Mouse (Mus musculus) layer of hippocampus, adult 9-10 months (tissue): ENCODE measurements around the gene Stag3.

Experiments
- DNase-seq: peaks from one replicate; pipeline ENCODE4 v3.0.0; 2022; ENCODE audit warnings: low spot score

The Stag3 gene

DNA sequence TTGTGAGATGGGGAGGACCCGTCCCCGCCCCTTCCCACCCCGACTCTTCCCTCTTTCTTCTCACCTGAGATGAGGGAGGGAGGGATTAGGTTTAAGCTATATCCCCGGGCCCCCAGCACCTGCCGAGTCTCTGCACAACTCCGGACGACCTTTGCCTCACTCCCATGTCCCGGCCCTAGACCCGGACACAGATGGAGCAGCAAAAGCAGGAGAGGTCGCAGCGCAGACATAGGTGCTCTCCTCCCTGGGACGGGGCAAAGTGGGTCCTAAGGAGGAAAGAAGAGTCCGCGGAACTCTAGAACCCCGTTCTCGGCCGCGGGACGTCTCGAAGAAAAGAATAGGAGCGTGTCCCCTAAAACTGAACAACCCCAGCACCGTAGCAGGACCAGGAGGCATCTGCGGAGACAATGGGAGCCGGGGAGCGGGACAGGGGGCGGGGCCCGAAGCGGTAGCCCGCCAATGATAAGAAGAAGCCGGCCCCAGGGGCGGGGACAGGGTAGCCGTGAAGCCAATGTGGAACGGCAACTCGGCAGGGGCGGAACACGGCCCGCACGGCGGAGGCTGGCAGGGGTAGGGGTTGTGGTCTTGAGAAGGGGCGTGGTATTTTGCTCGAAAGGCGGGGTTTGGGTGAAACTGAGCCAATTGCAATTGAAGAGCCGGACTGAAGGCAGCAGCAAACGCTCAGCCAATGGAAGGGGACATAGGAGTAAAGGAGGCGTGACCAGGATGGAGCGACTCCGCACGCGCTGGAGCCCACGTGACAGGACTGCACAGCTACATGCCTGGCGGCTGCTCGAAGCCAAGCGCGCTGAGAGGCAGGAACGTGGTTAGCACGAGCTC, at the start of gene Stag3, which contains the start of the genes Gm43720 and Gpc2:
Gene Stag3, plus strand, starts transcription at position 656 of the 840 bp plus-strand sequence.
Gene Gm43720, minus strand, starts transcription at position 374 of the 840 bp plus-strand sequence.
Gene Gpc2, minus strand, starts transcription at position 421 of the 840 bp plus-strand sequence.
- DNase-seq = no peak

DNA sequence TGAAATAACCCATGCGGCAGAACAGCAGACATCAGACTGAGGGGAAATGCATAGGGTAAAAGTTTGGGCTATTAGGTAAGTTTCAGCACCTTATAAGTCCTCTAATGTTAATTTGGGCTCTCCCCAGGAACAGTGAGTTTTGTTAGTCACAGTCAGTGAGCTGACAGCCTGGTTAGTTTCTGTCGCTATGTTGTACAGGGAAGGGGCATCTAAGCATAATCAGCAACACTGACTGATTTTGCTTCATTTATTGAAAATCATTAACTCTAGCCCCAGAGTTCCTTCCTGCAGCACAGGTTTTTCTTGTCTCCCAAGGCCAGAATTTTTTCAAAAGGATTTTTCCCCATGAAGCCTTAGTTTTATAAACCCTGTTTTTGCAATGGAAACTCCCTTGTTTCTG, 46.3 kb upstream of the Stag3 start:
- DNase-seq = no peak

DNA sequence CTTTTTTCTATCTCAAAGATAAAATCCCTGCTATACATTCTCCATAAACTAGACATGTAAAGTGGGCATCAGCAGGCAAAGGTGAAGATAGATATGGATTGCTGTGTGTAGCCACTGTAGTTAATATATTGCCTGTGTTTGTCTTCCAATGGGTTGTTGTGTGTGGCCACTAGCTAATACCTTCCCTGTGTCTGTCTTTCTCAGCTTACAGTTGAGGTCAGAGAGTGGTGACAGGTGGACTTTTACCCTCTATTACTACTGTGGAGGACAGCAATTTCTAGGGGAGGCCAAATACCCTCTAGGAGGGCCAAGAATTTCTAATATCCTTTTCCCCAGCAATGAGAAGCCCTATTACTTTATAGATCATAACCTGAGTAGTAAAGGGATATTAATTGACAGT, 45.8 kb upstream of the Stag3 start:
- DNase-seq = no peak

DNA sequence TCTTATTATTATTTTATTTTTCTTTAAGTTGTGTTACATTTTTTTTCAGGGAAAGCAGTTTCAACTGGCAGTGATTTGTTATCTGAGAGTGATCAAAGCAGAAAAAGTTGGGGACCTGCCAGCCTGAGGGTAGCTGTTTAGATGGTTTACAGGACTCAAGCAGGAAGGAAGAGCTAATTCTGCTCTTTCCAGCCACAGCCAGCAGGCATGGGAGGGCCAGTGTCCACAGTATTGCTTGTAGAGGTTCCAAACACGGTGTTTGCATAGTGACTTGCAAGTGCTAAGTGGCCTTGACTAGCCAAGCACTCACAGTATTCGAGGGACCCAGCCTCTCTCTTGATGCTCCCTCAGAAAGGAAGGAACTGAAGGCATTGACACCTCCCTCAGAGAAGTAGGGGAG, 38.5 kb upstream of the Stag3 start:
- DNase-seq = no peak

DNA sequence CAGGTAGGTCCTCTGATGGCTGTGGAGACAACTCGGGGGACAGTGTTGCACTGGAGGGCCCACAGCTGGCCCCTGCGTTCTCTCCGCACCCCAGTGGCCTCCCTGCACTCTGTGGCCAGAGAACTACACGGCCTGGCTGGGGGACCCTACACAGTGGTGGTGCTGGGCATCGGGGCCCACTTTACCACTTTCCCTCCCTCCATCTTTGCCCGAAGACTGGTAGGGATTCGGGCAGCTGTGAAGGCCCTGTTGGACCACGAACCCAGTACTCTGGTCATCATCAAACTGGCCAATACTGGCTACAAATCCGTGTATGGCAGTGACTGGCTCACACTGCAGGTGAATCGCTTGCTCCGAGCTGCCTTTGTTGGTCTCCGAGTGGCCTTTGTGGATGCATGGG, 28.9 kb upstream of the Stag3 start:
- no peak for DNase-seq

DNA sequence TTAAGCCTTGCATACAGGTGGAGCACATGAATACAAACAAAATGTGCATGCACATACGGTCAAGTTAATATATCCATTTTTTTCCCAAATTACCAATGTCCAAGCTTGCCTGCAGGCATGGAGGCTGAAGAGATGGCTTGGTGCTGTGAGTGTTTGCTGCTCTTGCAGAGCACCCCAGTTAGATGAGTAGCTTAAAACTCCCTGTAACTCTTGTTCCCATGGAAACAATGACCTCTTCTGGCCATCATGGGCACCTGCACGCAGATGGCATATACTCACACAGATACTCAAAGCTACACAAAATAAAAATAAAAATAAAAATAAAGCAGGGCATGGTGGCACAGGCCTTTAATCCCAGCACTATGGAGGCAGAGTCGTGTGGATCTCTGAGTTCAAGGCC, 27.0 kb upstream of the Stag3 start:
- DNase-seq = no peak

DNA sequence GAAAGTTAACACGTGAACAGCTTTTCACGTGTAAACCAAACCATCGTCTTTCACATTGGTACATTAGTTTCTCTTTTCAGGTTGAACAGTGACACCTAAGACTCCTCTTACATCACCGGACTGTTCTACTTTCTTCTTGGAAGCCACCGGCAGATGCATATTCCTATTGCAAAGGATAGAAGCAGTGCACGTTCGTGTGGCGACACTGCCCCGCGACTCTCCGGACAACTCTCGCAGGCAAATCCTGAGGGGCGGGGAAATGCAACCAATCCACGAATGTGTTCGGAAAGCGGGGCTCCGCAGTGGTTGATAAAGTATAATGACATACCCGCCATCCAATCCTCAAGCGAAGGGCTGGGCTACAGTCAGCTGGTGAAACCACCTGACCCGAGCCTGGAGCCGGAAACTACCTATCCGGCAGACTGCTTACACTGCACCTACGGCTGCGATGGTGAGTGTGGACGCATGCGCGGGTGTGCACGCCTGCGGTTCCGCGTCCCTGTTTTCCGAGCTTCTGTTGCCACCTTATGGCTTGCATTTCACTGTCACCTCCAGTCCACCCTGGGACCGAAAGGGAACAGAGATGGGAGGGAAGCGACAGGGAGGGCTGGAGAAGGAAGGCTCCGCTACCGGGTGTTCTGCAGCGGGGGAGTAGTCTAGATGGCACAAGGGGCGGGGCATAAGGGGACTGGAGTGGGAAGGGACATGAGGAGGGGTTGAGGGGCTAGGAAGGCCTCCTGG, 24.5 kb upstream of the Stag3 start, which contains the start of gene Lamtor4:
Gene Lamtor4, plus strand, starts transcription at position 130 of the 741 bp plus-strand sequence.
- DNase-seq = peak; percentile 97

DNA sequence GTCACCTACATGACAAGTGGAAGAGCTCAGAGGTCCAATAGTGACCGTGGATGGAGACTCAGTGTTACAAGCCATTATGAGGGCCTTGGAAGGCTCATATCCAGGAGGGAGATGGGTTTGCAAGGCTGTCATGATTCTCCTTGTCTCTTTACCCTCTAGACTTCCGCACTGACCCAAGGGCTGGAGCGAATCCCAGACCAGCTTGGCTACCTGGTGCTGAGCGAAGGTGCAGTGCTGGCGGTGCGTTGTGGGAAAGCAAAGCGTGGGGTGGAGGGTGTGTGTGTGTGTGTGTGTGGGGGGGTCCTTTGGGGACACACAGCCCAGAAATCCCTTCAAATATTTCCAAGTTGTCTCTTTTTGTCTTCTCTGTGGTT, 24.0 kb upstream of the Stag3 start:
- no peak for DNase-seq

DNA sequence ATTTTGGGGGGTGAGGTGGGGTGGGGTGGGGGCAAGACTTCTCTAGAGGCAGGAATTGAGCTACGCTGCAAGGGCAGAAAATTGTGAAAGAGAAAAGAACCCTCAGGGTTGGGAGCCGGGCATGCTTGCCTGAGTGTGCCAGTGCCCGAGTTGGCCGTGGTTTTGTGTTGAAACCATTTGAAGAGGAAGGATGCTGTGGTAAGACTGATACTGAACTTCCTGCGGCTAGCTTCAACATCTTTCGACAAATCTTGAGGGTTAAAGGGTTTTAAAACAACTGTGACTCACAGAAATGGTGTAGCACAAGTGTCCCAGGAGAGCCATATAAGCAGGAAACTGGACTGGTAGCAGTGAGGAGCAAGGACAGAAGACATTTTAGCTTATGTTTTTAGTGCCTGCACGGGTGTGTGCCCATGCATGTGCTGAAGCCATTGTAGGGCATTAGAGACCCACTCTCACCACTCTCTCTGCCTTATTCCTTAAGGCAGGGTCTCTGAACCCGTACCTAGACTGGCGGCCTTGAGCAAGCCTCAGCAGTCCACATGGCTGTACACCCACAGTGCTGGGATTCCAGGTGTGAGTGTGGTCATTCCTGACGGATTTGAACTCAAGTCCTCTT, 23.0 kb upstream of the Stag3 start:
- no peak for DNase-seq

DNA sequence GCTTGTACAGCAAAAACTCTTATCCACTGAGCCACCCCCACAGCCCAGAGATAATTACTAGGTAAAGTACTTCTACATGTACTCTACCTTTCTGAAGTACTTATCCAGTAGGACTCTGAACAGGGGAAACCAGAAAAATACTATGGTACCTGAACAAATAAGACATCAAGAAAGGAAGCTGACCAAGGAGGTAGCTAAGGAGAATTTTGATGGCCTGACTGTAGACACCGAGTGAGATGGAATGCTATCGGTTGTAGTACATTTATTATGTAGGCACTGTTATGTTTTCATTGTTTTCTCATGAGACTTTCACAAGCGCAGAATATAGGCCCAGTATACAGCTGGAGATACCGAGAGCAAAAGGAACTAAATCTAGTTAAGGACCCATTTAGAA, 22.5 kb upstream of the Stag3 start:
- DNase-seq = no peak

DNA sequence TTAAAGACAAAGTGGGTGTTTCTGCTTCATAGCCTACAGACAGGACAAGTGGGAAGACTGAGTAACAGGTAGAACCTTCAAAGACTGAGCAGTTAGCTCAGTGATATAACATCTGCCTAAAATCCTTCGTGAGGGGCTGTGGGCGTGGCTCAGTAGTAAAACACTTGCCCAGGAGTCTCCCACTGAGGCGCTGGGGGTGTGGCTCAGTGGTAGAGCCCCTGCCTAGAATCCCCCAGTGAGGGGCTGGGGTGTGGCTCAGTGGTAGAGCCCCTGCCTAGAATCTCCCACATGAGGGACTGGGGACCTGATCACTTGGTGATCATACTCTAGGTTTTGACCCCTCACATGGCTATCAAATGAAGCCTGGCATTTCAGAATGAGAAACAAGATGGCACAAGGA, 22.0 kb upstream of the Stag3 start:
- no peak for DNase-seq

DNA sequence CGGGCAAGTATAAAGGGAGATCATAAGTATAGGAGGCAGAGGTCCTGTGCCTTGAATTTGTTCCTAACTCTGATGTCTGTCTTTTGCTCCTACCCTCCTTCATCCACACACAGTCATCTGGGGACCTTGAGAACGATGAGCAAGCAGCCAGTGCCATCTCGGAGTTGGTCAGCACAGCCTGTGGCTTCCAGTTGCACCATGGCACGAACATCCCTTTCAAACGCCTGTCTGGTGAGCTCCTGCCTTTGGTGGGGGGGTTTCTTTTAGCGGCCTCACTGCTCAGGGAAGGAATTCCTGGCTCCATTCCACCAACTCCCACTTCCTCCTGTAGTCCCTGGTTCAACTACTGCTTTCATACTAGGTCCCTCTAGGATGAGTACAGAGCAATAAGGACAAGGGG, 21.5 kb upstream of the Stag3 start:
- DNase-seq = no peak

DNA sequence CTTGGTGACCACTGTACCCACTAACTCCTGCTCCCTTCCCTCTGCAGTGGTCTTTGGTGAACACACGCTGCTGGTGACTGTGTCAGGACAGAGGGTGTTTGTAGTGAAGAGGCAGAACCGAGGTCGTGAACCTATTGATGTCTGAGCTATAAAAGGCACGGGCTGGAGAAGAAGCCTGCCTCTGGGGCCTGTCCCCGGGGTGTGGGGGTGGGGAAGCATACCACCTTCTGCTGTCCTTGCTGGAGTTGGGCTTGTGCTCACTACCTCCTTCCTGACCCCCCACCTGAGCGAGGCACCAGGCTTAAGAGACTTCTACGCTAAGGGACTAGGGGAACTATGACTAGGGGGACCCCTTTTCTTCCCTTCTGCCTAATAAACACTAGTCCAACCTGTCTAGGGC, 21.0 kb upstream of the Stag3 start:
- DNase-seq = no peak

DNA sequence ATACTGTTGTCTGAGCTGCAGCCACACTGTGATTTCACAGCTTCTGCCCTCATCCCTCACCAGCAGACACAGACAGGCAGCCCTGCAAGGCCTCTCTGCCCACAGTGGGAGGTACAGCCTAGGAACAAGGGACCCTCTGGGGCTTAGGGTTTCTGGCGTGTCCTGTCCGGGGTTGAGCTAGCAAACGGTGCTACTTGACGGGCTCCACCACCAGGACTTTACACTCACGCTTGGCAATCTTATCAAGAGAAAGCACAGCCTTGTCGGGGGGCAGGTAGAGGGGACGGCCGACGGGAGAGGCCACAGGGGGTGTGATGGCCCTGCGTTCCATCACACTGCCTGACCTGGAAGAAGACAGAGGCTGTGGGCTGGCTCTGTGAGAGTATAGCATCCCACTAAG, 20.0 kb upstream of the Stag3 start:
- no peak for DNase-seq

DNA sequence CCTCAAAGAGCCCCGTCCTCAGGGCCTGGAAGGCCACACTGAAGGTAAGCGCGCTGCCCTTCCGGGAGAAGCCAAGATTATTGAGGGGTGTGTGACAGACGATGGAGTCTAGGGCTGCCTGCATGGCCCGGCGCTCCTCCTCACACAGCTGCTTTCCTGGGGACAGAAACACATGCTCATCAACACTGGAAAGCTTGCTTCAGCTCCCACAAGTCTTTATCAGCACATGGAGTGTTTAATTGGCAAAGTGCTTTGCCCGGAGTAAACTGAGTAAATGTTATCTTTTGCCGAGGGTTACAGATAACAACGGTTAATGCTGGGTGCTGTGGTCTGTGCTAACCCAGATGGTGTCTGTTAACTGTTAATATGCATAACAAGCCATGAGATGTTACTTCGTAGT, 19.2 kb upstream of the Stag3 start:
- DNase-seq = no peak

DNA sequence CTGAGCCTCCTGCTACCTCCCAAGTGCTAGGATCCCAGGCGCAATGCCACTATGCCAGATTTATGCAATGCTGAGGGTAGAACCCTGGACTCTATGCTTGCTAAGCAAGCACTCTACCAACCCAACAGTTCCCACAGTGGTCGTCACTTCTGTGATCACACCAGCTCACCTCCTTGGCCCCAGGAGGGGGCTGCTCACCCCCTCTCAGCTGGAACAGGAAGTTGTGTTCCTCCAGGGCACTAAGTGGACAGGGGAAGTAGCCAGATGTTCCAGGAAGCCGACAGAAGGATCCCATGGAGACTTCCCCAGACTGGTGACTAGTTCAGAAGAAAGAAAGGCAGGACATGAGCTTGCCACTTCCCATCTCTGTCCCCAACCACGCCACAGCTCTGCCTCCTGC, 18.0 kb upstream of the Stag3 start:
- DNase-seq = no peak

DNA sequence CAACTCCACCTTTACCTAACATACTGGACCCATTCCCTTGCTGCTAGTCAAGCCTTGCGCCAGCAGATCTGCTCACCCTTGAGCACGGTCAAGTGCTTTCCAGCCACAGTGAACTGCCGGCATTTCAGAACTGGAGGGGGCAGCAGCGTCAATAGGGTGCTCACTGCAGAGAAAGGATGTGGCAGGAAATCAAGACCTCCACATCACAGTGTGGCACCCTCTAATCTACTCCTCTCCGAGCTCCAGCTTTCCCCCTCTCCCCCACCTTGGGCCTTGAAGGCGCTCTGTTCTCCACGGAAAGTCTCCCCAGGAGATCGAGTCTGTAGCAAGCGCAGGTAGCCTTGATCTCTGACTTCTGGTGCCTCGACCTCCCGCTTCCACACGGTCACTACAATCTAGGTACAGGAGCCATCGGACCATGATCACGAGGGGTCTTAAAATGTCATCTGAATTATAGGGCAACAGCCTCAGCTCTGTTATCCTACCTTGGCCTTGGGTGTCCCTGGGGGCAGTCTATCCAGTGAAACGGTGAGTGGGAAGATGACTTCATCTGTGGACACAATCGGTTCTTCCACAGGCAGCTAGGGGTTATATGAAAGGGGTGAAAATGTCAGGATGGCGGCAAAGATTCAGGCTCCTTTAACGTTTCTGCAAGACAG, 17.3 kb upstream of the Stag3 start:
- DNase-seq = no peak

DNA sequence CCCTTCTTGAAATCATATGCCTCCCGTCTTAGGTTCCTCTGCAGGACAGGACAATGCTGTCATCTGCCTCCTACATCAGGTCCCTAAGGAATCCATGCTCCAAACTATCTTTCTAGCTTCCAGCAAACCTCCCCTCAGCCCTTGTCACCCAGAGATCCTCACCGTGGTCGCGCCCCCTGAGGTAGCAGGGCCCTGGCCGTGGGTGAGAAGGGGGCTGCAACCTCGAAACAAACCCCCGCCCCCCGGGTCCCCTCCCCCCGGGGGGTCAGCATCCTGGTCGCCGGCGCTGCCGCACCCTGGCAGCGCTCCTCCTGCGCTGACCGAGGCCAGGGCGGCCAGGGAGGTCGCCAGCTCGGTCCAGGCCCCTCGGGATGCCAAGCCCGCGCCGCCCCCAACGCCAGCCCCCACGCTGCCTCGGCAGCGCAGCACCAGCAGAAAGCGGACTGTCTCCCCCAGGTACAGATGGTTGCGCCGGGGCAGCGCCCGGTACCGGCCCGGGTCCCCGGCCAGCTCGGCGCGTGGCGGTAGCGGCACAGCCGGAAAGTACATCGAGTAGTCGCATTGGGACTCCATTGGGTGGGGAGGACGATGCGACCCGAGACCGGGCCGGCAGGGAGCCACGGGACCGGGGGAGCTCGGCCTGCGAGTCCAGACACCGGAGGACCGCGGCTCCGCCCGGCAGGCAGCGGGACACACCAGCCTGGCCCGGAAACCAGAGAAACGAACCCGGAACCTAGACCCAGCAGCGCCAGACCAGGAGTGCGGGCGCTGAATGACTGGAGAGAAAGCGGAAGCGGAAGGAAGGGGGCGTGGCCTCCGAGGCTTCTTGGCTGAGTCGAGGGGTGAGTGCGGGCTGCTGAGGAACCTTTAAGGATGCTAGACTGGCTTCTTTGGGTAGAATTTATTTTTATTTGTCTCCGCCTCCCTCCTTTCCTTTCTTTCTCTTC, 16.5 kb upstream of the Stag3 start, which contains the start of gene BC037034:
Gene BC037034, minus strand, starts transcription at position 774 of the 947 bp plus-strand sequence.
- DNase-seq = peak; percentile 67

DNA sequence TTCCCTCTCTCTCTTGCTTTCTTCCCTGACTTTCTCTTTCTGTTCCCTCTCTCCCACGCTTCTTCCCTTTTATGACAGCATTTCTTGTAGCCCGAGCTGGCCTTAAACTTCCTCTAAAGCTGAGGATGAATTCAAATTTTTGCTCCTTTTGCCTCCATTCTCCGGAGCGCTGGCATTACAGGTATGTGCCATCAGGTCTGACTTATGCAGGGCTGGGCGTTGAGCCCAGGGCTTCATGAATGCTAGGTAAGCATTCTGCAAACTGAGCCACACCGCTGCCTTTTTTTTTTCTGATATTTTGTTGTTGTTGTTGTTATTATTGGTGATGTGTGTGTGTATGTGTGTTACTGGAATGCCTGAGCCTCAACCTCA, 15.8 kb upstream of the Stag3 start:
- DNase-seq = no peak

DNA sequence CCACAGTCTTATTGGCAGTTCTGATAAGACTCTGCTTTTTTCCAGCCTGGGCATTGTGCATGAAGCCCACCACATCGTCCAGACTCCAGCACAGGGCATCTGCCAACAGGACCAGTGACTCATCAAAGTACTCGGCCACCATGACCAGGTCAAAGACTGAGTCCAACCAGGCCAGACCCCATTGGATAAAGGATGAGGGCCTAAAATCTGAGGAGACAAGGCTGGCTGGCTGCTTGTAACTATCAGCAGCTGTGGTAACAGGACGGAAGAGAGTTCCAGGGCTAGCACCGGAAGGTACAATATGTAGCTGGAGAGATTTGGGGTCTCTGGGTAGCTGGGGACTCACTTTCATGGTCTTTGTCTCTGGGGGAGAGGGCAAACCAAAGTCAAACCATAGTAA, 14.3 kb upstream of the Stag3 start:
- DNase-seq = no peak

DNA sequence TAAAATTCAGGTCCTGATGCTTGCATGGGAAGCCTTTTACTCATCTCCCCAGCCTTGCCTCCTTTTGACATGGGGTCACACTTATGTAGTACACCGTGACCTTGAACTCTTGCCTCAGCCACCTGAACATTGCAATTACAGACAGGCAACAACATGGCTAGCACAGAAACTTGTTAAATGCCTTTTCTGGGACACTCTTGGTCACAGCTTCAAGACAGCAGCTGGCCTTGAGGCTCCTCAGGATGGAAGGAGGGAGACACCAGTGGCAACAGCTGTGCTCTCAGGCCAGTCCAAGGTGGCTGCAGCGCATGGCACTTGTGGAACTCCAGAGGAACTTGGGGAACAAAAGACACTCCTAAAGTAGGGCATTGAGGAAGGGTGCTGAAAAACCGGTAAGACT, 12.9 kb upstream of the Stag3 start:
- no peak for DNase-seq
